Mouse (Mus musculus) forebrain, embryonic 13.5 days (tissue): ENCODE measurements at regions not wholly inside any gene's neighbourhood (a gene's known extent, or its start where the extent isn't known, plus 50 kb on each side); places are given as distances from the start of the nearest gene placed in this dataset.

Experiments
- ATAC-seq: fragments of 200-750 bp; cut with Nextera tagmentation; 2 replicates; pipeline ENCODE4 v1.8.0; 2017
- H3K27ac ChIP-seq: fragments of 300-500 bp; sonication (generic); 2 replicates; pipeline ENCODE4 v1.5.1; 2015; ENCODE audit warnings: inconsistent platforms, mild to moderate bottlenecking, moderate library complexity
- H3K27me3 ChIP-seq: fragments of 300-500 bp; sonication (generic); 2 replicates; pipeline ENCODE4 v1.6.1; 2015; ENCODE audit warnings: mild to moderate bottlenecking, inconsistent platforms
- H3K36me3 ChIP-seq: fragments of 300-500 bp; sonication (generic); 2 replicates; pipeline ENCODE4 v1.6.1; 2015; ENCODE audit warnings: mild to moderate bottlenecking, inconsistent platforms; ENCODE audit not compliant: poor library complexity, severe bottlenecking
- H3K4me1 ChIP-seq: fragments of 300-500 bp; sonication (generic); 2 replicates; pipeline ENCODE4 v1.6.1; 2015; ENCODE audit warnings: inconsistent platforms
- H3K4me2 ChIP-seq: fragments of 300-500 bp; sonication (generic); 2 replicates; pipeline ENCODE4 v1.6.1; 2015; ENCODE audit warnings: inconsistent platforms, mild to moderate bottlenecking, moderate library complexity
- H3K4me3 ChIP-seq: fragments of 300-500 bp; sonication (generic); 2 replicates; pipeline ENCODE4 v1.5.1; 2015; ENCODE audit warnings: mild to moderate bottlenecking, inconsistent platforms
- H3K9ac ChIP-seq: fragments of 300-500 bp; sonication (generic); 2 replicates; pipeline ENCODE4 v1.6.1; 2015; ENCODE audit warnings: mild to moderate bottlenecking, inconsistent platforms
- H3K9me3 ChIP-seq: fragments of 300-500 bp; sonication (generic); replicated peaks from 2 replicates; pipeline ENCODE4 v1.6.1; 2016; ENCODE audit warnings: inconsistent platforms
- WGBS: fragments of 180-500 bp; shearing (Covaris S2); methylation state at CpG from one replicate; pipeline ENCODE4 v1.1.7; 2015; 5-methylcytosine and 5-hydroxymethylcytosine counted together

DNA sequence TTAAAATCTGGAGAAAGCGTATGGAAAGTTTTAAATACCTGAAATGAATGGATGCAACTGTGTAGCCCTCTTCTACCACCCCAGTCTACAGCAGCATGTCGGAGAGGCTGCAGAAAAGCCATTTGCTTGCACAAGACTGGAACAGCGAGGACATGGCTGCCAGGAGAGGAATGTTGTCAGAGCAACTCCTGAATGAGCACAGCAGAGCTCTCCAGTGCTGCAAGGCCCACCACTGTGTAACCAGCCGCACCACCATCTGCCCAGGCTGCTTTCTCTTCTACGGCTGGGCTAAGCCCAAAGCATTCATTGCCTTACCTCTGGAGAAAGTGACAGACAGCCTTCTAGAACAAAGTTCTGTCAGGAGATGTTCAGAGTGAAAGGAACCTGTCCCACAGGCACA is 65.3 kb upstream of the Gm11238 start:
- no peak for ATAC-seq
- H3K27me3 ChIP-seq, result no peaks in the 10 kb centered on the region
- H3K9ac ChIP-seq, result no peak overlapping the region
- 83% methylated on average over 5 of the region's 5 CpGs for WGBS
- H3K9me3 ChIP-seq, result no peaks in the 10 kb centered on the region
- H3K27ac ChIP-seq, result no peak overlapping the region
- H3K4me2 ChIP-seq, result no peak overlapping the region
- H3K36me3 ChIP-seq, result no peaks in the 10 kb centered on the region
- H3K4me1 ChIP-seq, result no peaks in the 10 kb centered on the region
- no peak overlapping the region for H3K4me3 ChIP-seq

GRCm38 (mm10) chr4:73531604-73532003 is 76.1 kb upstream of the Gm11238 start:
- H3K9ac ChIP-seq, result no peak overlapping the region
- H3K4me3 ChIP-seq, result no peak overlapping the region
- H3K4me1 ChIP-seq, result no peaks in the 10 kb centered on the region
- no peak overlapping the region for H3K27ac ChIP-seq
- no peaks in the 10 kb centered on the region for H3K36me3 ChIP-seq
- no peaks in the 10 kb centered on the region for H3K27me3 ChIP-seq
- no peaks in the 10 kb centered on the region for H3K9me3 ChIP-seq
- ATAC-seq, result no peak
- H3K4me2 ChIP-seq, result no peak overlapping the region
- WGBS, result 87% methylated on average over 1 of the region's 1 CpGs

DNA sequence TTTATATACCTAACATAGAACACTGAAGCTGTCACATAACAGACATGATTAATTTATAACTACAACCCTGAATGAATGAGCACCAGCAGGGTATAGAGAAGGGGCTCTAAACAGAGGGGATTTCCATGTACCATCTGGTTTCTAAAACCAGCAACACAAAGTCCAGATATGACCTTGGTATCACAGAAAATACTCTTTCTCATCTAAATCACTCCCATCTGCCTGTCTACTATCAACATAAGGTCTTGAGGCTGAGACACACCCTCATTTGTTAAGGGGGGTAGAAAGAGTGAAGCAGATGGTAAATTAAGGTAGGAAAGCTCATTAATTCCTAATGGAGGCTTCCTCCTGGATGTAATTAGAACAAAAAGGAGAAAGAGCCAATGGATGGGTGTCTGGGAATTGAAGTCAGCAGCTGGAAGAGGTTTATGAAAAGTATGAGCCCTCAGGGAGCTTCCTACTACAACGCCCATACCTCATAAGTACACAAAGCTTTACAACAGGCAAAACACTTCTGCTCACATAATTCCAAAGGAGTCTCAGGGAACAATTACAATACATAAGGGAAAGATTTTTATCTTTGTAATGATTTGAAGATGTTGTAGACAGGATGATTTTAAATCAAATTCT is 83.0 kb upstream of the Gm11238 start:
- H3K36me3 ChIP-seq, result no peaks in the 10 kb centered on the region
- no peak overlapping the region for H3K4me3 ChIP-seq
- WGBS, result 85% methylated on average over 1 of the region's 1 CpGs
- ATAC-seq, result no peak
- H3K9ac ChIP-seq, result no peak overlapping the region
- H3K9me3 ChIP-seq, result peaks cover 7% of the 10 kb centered on the region; the same call in 1 of the 2 replicates
- H3K27me3 ChIP-seq, result no peaks in the 10 kb centered on the region
- H3K27ac ChIP-seq, result no peak overlapping the region
- H3K4me1 ChIP-seq, result no peaks in the 10 kb centered on the region
- H3K4me2 ChIP-seq, result no peak overlapping the region

DNA sequence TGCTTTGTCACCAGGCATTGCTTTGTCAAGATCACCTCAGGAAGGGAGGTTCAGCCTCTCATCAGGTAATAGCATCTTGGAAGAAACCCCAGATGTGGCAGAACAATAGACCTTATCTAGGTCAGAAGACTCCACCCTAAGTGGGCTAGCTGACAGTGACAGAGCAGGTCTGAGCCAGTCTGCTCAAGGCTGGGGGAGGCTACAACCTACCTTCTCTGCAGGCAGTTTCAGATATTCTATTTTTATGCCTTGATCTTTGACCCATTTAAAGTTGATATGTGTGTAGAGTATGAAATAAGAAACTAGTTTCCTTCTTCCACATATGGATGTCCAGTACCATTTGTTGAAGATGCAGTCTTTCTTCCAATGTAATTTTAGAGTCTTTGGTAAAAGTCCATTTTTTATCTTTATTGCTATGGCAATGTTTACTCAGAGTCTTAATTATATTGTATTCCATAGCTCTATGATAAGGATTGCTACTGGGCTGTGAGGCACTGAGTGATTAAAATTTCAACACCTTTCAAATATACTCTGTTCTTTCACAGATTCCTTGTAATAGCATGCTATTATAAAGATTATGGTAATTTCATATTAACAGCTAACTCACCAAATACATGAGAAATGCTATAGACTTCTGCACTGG is 88.8 kb upstream of the Gm11238 start:
- no peak overlapping the region for H3K4me3 ChIP-seq
- no peak overlapping the region for H3K9ac ChIP-seq
- H3K4me2 ChIP-seq, result no peak overlapping the region
- H3K4me1 ChIP-seq, result peaks cover 7% of the 10 kb centered on the region
- no peaks in the 10 kb centered on the region for H3K27me3 ChIP-seq
- ATAC-seq, result no peak
- no peaks in the 10 kb centered on the region; the same call in 1 of the 2 replicates for H3K9me3 ChIP-seq
- H3K27ac ChIP-seq, result no peak overlapping the region
- H3K36me3 ChIP-seq, result no peaks in the 10 kb centered on the region

DNA sequence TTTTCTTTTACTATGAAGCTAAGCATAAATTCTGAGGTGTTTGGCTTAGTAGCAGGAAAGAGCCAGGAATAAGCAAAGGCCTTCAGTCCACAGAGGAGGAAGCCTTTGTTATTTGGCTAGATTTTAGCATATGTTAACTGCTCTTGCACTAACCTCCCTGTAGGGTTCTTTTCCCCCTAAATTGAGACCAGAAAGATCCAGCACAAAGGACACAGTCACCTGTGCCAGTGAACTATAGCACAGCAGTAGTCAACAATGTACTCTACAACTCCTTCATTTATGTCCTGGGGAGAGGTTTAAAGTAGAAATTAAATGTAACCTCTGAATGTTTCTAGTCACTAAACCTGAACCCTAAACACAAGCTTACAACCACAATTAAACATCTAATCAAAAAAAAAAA is 90.1 kb upstream of the Gm11238 start:
- no peak for ATAC-seq
- peaks cover 7% of the 10 kb centered on the region for H3K4me1 ChIP-seq
- no peak overlapping the region for H3K27ac ChIP-seq
- H3K4me2 ChIP-seq, result no peak overlapping the region
- no peaks in the 10 kb centered on the region for H3K36me3 ChIP-seq
- no peak overlapping the region for H3K9ac ChIP-seq
- no peaks in the 10 kb centered on the region for H3K27me3 ChIP-seq
- H3K9me3 ChIP-seq, result no peaks in the 10 kb centered on the region; the same call in 1 of the 2 replicates
- H3K4me3 ChIP-seq, result no peak overlapping the region

GRCm38 (mm10) chr4:73516717-73517116 is 91.0 kb upstream of the Gm11238 start:
- ATAC-seq, result no peak; the same call in 1 of the 2 replicates
- peaks cover 7% of the 10 kb centered on the region for H3K4me1 ChIP-seq
- H3K4me3 ChIP-seq, result no peak overlapping the region
- H3K9me3 ChIP-seq, result no peaks in the 10 kb centered on the region; the same call in 1 of the 2 replicates
- 28% methylated on average over 2 of the region's 2 CpGs for whole genome bisulfite sequencing
- H3K4me2 ChIP-seq, result no peak overlapping the region
- no peaks in the 10 kb centered on the region for H3K27me3 ChIP-seq
- H3K27ac ChIP-seq, result no peak overlapping the region
- H3K36me3 ChIP-seq, result no peaks in the 10 kb centered on the region
- no peak overlapping the region for H3K9ac ChIP-seq

- no peaks in the 10 kb centered on the region for H3K9me3 ChIP-seq
- no peaks in the 10 kb centered on the region for H3K36me3 ChIP-seq
- ATAC-seq, result no peak
- H3K27me3 ChIP-seq, result no peaks in the 10 kb centered on the region
- 84% methylated on average over 2 of the region's 2 CpGs for WGBS
- H3K4me2 ChIP-seq, result no peak overlapping the region
- no peak overlapping the region for H3K27ac ChIP-seq
- H3K4me1 ChIP-seq, result no peaks in the 10 kb centered on the region
- H3K4me3 ChIP-seq, result no peak overlapping the region
- H3K9ac ChIP-seq, result no peak overlapping the region
These were observed 100.8 kb upstream of the Gm11238 start for GRCm38 (mm10) chr4:73506860-73507259.

DNA sequence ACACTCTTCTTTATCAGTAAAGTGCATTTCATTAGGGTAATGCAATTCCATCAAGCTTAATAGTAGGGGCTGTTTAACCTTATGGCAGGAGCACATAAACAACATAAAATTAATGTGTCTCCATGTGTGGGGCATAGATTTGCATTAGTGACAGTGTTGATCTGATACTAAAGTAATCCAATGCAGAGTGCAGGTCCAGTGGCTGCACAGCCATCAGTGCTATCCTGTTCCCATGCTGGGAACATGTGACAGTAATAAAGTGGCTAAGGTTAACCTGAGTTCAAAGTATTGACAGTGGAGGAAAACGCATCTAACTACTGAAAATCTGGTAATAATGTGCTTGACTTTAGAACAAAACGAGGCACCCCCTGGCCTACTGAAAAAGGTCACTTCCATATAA is 84.3 kb upstream of the Gm11487 start:
- no peak overlapping the region for H3K4me3 ChIP-seq
- no peak overlapping the region for H3K27ac ChIP-seq
- H3K4me2 ChIP-seq, result no peak overlapping the region
- no peaks in the 10 kb centered on the region for H3K36me3 ChIP-seq
- 70% methylated on average over 2 of the region's 2 CpGs for WGBS
- H3K9me3 ChIP-seq, result no peaks in the 10 kb centered on the region
- no peak overlapping the region for H3K9ac ChIP-seq
- no peaks in the 10 kb centered on the region for H3K27me3 ChIP-seq
- ATAC-seq, result 0 out of 2 replicates have a peak, but pooled peaks have one; percentile 61
- H3K4me1 ChIP-seq, result no peaks in the 10 kb centered on the region

- Histone ChIP-seq H3K9ac (no peak overlapping the region), H3K4me1 (no peaks in the 10 kb centered on the region), H3K9me3 (no peaks in the 10 kb centered on the region), H3K27ac (no peak overlapping the region), H3K4me3 (no peak overlapping the region), H3K36me3 (no peaks in the 10 kb centered on the region), H3K4me2 (no peak overlapping the region), H3K27me3 (no peaks in the 10 kb centered on the region)
- no peak for ATAC-seq
- WGBS, result 54% methylated on average over 4 of the region's 4 CpGs
These were observed 83.6 kb upstream of the Gm11487 start for GRCm38 (mm10) chr4:73488297-73489049.

DNA sequence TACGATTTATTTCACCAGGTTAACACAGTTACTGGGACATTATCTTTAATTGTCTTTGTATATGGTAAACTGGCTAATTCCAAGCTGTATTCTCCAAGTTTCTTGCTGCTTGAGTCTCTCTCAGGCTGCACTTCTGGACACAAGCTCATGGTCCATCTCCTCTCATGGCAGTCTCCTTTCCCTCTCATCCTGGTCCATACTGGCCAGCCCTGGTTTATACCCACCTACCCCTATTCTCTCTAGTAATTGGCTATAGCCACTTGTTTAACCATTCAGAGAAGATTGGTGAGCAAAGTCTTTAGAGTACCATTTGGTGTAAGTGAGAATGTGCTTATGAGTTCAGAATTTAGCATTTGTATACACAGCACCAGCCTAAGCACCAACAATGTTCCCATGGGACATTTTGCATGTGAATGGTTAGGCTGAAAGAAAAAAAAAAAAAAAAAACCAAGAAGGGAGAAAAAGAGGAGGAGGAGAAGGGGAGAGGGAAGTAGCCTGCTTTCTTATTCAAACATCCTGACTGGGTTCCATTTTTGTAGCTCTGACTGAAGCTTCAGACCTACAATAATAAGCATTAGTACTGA is 63.2 kb upstream of the Gm11487 start:
- peak; percentile 62 for ATAC-seq
- H3K36me3 ChIP-seq, result no peaks in the 10 kb centered on the region
- no peaks in the 10 kb centered on the region for H3K9me3 ChIP-seq
- no peak overlapping the region for H3K9ac ChIP-seq
- 79% methylated on average over 1 of the region's 1 CpGs for WGBS
- H3K27me3 ChIP-seq, result no peaks in the 10 kb centered on the region
- no peaks in the 10 kb centered on the region for H3K4me1 ChIP-seq
- H3K4me3 ChIP-seq, result no peak overlapping the region
- H3K4me2 ChIP-seq, result no peak overlapping the region
- H3K27ac ChIP-seq, result no peak overlapping the region
